Mouse (Mus musculus) left cerebral cortex, adult 8-10 months (tissue): ENCODE measurements around the gene Olfr1338. TPM values are rescaled to one million over a fixed set of nuclear protein-coding genes. Genes with fewer than 3 reads are reported as not detected.
"Not testable (repeated sequence)": the region's sequence is repeated elsewhere in the genome, so short reads cannot be mapped to it uniquely, and the experiment has no call there.

Source experiments
- DNase-seq, 2 experiments: peaks; one replicate each; pipeline ENCODE4 v3.0.0; 2022; ENCODE audit warnings: low spot score in 2 of 2
- total RNA-seq, 4 experiments: library from RNA; stranded (reverse); gene quantifications; 2 replicates each; pipeline ENCODE4 v1.2.4; 2022

Olfr1338 gene
- total RNA-seq: not detected

DNA sequence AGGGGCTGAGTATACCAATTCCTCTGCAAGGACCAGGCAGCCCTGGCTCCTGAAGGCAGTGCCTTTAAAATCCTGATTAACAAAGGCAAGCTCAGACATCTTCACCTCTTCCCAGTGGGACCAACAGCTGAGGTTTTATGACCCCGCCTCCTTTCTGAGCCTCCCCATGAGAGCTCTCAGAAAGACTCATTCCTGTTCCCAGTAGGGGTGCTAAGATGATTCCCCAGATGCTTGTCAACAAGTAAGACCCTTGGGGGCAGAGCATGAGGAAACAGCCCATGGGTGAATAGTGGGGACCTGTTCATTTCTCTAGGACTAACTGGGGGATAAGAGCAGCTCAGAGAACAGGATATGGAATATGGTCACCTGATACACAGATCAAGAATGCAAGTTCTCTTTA is at the start of gene Olfr1338:
Olfr1338 (minus strand) TSS at position 101 of the 400 bp plus-strand sequence.
- DNase-seq: no peak

DNA sequence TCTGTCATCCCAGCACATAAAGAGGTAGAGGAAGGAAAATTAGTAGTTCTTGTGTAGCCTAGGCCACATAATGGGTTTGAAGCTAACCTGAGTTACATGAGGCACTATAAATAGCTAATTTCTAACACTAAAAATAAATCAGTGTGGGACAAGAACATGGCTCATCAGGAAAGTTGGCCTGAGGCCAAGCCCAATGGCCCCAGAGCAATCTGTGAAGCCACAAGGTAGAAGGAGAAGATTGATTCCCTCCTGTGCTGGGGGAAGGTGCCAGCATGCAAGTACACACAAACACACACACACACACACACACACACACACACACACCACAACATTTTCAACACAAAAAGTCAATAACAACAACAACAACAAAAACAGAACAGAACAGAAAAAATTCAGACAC is 34.3 kb upstream of the Olfr1338 start:
- DNase-seq: not testable (repeated sequence)

- DNase-seq: no peak
Observed at GRCm38 (mm10) chr4:118782486-118782885, 23.9 kb upstream of the Olfr1338 start, which contains the start of gene Olfr1337. Olfr1337 (minus strand) TSS chr4:118782586.

DNA sequence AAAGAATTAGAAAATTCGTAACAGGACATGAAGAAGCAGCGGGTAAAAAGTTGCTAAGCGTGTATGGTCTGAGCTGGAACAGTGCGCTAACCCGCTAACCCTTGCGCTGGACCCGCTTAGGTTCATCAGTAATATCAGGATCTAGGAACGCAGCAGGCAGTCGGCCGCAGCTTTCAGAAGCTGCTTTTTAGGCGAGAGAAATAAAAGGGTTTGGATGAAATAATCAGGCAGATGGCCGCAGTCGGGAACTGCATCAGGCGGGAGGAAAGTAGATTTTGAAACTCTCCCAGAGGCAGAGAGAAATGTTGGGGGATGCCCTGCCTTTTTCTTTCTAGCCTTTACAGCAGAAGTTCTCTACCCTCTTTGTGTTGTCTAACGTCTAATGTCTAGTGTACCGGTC is 16.7 kb downstream of the Olfr1338 start:
- DNase-seq: no peak

DNA sequence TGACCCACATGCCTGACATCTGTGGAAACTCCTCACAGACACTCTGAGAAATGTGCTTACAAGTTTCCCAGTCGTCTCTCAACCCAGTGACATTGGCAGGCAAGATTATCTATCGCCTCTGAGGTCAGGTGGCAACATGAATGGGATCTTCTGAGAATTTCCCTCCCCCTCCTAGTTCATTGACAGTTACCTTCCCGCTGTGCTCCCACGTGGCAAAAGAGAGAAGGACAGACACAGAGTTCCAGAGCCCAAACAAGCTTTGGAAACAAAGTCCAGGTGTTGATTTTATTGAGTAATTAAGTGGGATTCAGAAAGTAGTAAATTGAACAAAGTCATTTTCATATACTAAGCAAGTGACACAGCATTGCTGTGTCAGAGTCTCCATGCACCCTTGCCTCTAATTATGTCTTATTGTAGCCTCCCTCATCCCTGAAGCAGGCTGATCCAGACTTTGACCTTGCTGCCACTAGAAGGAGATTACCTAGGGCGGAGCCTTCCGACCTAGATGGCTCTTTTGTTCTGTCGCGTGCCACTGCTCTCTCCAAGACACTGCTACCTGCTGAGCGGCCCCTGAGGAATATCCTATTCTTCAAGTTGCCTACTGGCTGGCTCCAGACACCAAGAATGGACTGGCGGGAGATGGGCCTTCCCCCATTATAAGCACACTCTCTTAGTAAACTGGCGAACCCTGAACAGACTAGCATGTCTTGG is 17.4 kb downstream of the Olfr1338 start:
- DNase-seq: no peak

- DNase-seq: no peak
Observed at GRCm38 (mm10) chr4:118739574-118739973, 19.0 kb downstream of the Olfr1338 start.

DNA sequence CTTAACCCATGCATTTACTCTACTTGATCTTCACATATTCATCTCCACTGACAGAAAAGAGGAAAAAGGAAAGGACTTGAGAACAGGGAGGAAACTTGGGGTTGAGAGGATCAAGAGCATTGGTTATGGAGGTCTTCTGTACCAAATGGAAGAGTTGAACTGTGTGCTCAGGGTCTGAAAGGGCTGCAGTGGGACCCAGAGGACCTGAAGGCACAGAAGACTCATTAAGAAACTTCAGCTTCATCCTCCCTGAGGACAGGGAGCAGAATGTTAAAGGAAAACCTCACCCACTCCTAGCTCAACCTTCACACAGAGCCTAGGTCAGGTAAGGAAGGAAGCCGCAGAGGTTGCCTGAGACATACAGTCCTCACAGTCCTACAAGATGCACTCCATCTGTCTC is 26.7 kb downstream of the Olfr1338 start, which contains the start of gene Olfr1339:
Olfr1339 (plus strand) TSS at position 301 of the 400 bp plus-strand sequence.
- no peak for DNase-seq

GRCm38 (mm10) chr4:118721742-118722483 is 36.6 kb downstream of the Olfr1338 start:
- no peak for DNase-seq

GRCm38 (mm10) chr4:118719838-118720237 is 38.7 kb downstream of the Olfr1338 start, which contains the start of gene Olfr1340:
Olfr1340 (plus strand) TSS chr4:118720138.
- DNase-seq: no peak

DNA sequence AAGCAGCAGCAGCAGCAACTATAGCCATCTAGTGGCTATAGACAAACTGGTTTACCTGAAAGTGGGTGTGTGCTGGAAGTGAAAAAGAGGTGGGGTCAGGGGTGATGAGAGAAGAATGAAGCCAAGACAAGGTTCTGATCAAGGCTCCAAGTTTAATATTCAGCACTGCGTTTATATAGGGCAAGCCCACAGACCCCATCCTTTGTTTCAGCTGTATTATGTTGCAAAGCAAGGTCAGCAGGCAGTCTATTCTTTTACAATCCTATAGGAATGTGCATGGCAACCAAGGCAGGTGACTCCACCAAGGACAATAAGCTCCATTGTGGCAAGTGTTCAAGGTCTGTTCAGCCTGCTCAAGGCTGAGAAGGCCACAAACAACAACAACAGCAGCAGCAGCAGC is 46.9 kb downstream of the Olfr1338 start:
- DNase-seq: no peak

GRCm38 (mm10) chr4:118708086-118708485 is 50.5 kb downstream of the Olfr1338 start:
- DNase-seq: no peak

GRCm38 (mm10) chr4:118703223-118703622 is 55.3 kb downstream of the Olfr1338 start, which contains the start of gene Olfr1341:
Olfr1341 (plus strand) TSS chr4:118703523.
- DNase-seq: no peak

Other genes starting within 250 kb of the Olfr1338 start
- gene 2610528J11Rik, start 231.7 kb downstream of the Olfr1338 start, total RNA-seq: not detected
- 10 to 100 TPM; 10.0 to 14.0 (median 11.1) TPM for gene Tmem125, start 214.7 kb downstream of the Olfr1338 start, total RNA-seq
- 1 to 10 TPM in 1 of 4 experiments, under 1 TPM in 3; 0.65 to 1.1 (median 0.88) TPM for gene Cfap57, start 138.0 kb downstream of the Olfr1338 start, total RNA-seq
- 10 to 100 TPM; 48.2 to 60.8 (median 56.0) TPM for gene Ebna1bp2, start 137.9 kb downstream of the Olfr1338 start, total RNA-seq
- gene Olfr62, start 99.8 kb downstream of the Olfr1338 start, total RNA-seq: not detected
- not detected for gene Olfr1342, start 66.0 kb downstream of the Olfr1338 start, total RNA-seq
- not detected for gene Olfr1341, start 55.2 kb downstream of the Olfr1338 start, total RNA-seq
- not detected for gene Olfr1340, start 38.6 kb downstream of the Olfr1338 start, total RNA-seq
- gene Olfr1339, start 26.6 kb downstream of the Olfr1338 start, total RNA-seq: not detected
- not detected for gene Olfr1337, start 23.8 kb upstream of the Olfr1338 start, total RNA-seq
- not detected for gene Olfr1335, start 51.2 kb upstream of the Olfr1338 start, total RNA-seq
- not detected for gene Olfr1333, start 77.5 kb upstream of the Olfr1338 start, total RNA-seq
- not detected for gene Olfr1331, start 105.9 kb upstream of the Olfr1338 start, total RNA-seq
- not detected for gene Olfr1330, start 129.9 kb upstream of the Olfr1338 start, total RNA-seq
- gene Olfr1329, start 158.7 kb upstream of the Olfr1338 start, total RNA-seq: not detected
- not detected for gene Olfr1328, start 179.9 kb upstream of the Olfr1338 start, total RNA-seq
- gene Lao1, start 202.8 kb upstream of the Olfr1338 start, total RNA-seq: under 1 TPM in 2 of 4 experiments, not detected in 2; 0.37 to 0.42 TPM